Mouse (Mus musculus): ENCODE measurements around the gene Gm10491.

DNA sequence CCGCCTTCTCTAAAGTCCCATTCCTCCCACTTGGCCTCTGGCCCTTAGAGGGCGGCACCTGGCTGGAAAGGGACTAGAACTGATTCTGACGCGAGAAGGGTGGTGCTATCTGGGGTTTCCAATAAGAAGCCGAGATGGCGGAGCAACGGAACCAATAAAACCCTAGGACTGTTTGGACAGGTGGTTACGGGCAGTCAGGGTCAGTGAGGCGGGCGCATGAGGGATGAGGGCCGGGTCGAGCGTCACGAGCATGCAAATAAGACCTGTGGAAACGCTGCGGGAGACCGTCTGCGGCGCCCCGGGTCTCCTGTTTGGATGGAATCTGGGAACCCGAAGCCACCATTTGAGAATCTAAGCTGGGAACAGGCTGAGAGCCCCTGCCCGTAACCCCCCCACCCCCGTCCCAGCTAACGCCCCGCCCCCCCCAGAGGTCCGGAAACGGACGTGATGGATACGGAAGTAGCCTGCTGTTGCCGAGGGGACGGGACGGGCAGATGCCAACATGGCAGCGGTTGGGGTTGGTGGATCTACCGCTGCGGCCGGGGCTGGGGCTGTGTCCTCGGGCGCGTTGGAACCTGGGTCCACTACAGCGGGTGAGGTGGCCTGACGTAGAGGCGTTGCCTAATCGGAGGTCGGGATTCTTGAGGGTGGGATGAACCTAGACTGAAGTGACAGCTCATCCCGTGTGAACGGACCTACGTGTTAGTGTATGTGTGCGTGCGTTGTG lies 23.6 kb downstream of the Gm10491 start, which contains the start of gene Slc35a2:
- TF ChIP-seq POLR2A (IDR thresholded peaks at IDR 0.05; ENCODE audit: control insufficient read depth, extremely low read depth, insufficient read depth, low read length, poor library complexity) = 0 out of 2 replicates have a peak, but pooled peaks have one; percentile 26
- no peak for TF ChIP-seq CTCF (IDR thresholded peaks at IDR 0.05; ENCODE audit: borderline replicate concordance, control insufficient read depth, extremely low read depth, insufficient read depth, low read length, poor library complexity)
